ENCODE assay signal across 8 mouse cellular contexts in genomic region chr10:40882333-40882732, GRCm38 (mm10). TPM values are rescaled to one million over a fixed set of nuclear protein-coding genes. Genes with fewer than 3 reads are reported as not detected.
DNase-seq lines count a peak whose midpoint lies in the region; TF ChIP-seq lines count a peak whose summit lies in the region.

No protein-coding gene starts in this region.

- TF ChIP-seq EP300 in MEL (IDR thresholded peaks at IDR 0.05; ENCODE audit: low read depth in 1 of 2, low read length in 2 of 2) = no peak

- H3K9me3 ChIP-seq in MEL (replicated peaks; ENCODE audit: insufficient read depth, low read length) = no peaks in the 10 kb centered on the region

- no peaks in the 10 kb centered on the region for H3K27me3 ChIP-seq in MEL (ENCODE audit: control insufficient read depth in 1 of 2, insufficient read depth in 2 of 2, low read length in 2 of 2)

- peak overlapping the region; percentile 93 for H3K27ac ChIP-seq in gastrocnemius, adult 2 months
- peak overlapping the region; percentile 63 for H3K27ac ChIP-seq in MEL (ENCODE audit: control insufficient read depth, low read depth, low read length)
- H3K27ac ChIP-seq in macrophage = peak overlapping the region; percentile 66

- no peak for TF ChIP-seq POLR2A in MEL (IDR thresholded peaks at IDR 0.05; ENCODE audit: control insufficient read depth in 1 of 2, insufficient read depth in 1 of 2, low read depth in 1 of 2, low read length in 2 of 2, poor library complexity in 1 of 2)

- TF ChIP-seq RAD21 in MEL (IDR thresholded peaks at IDR 0.05; ENCODE audit: low read depth, low read length) = no peak

- H3K79me2 ChIP-seq in MEL (ENCODE audit: control insufficient read depth, insufficient read depth, low read length, poor library complexity) (peaks cover 40% of the 10 kb centered on the region), macrophage (ENCODE audit: inconsistent target) (peaks cover 56% of the 10 kb centered on the region)

- H3K9ac ChIP-seq in MEL (ENCODE audit: control insufficient read depth, low read depth, low read length, poor library complexity, severe bottlenecking) = peak overlapping the region; percentile 82

- peaks cover 4% of the 10 kb centered on the region in 2 experiments; a peak in 3 of 4 replicates for H3K4me1 ChIP-seq in MEL (ENCODE audit: control insufficient read depth in 1 of 2, insufficient read depth in 2 of 2, low read length in 2 of 2)

- 9% methylated on average over 9 of the region's 9 CpGs for WGBS in macrophage (ENCODE audit: missing documents)

- H3K4me3 ChIP-seq in gastrocnemius, adult 2 months = peak overlapping the region; percentile 88
- H3K4me3 ChIP-seq in MEL (ENCODE audit: control insufficient read depth in 1 of 2, insufficient read depth in 1 of 2, low read depth in 2 of 2, low read length in 2 of 2) = peak overlapping the region; percentile 94 to 99
- peak overlapping the region; percentile 100 for H3K4me3 ChIP-seq in macrophage (ENCODE audit: inconsistent target)

- intact Hi-C loops in gastrocnemius, adult 2 months (cut with DNase I) = loop anchor here (10.0 kb wide), 3 partner anchors 198 to 422 kb away; partner anchors contain the start of genes Ak9, Fig4 and Mettl24
- intact Hi-C loops in heart, postnatal 10 days (cut with DNase I) = loop anchor here (2.0 to 5.0 kb wide), 2 partner anchors 40 to 200 kb away; partner anchors contain the start of gene Mettl24

- H3K36me3 ChIP-seq in MEL (ENCODE audit: control insufficient read depth in 1 of 2, insufficient read depth in 2 of 2, low read length in 2 of 2) (peaks cover 2 to 14% of the 10 kb centered on the region in 2 experiments; a peak in 3 of 4 replicates), macrophage (ENCODE audit: inconsistent target) (no peaks in the 10 kb centered on the region)

- no peak for DNase-seq in gastrocnemius, adult 2 months
- DNase-seq in gastrocnemius, adult 18-20 months (ENCODE audit: low spot score) = no peak
- DNase-seq in MEL (ENCODE audit: low read depth, low spot score) = peak; percentile 70
- peak; percentile 7 to 17 for DNase-seq in heart, postnatal 10 days
- DNase-seq in layer of hippocampus, adult 11-12 months (ENCODE audit: low spot score) = no peak
- DNase-seq in kidney, postnatal 4 days = no peak
- DNase-seq in ovary, adult 18-20 months (ENCODE audit: low spot score) = no peak

- no peak for TF ChIP-seq CTCF in gastrocnemius, adult 2 months (IDR thresholded peaks at IDR 0.05)
- TF ChIP-seq CTCF in MEL (IDR thresholded peaks at IDR 0.05 in 2 of 3, conservative IDR thresholded peaks at IDR 0.05 in 1 of 3; ENCODE audit: control insufficient read depth in 1 of 3, insufficient read depth in 1 of 3, low read depth in 2 of 3, low read length in 3 of 3, poor library complexity in 1 of 3, severe bottlenecking in 1 of 3) = no peak

TF ChIP-seq in MEL, 35 proteins besides CTCF, POLR2A, EP300 and RAD21:
- TF ChIP-seq MYB (IDR thresholded peaks at IDR 0.05; ENCODE audit: low read depth, low read length) = no peak
- no peak for TF ChIP-seq GABPA (IDR thresholded peaks at IDR 0.05; ENCODE audit: low read depth, low read length)
- no peak for TF ChIP-seq ZMIZ1 (IDR thresholded peaks at IDR 0.05; ENCODE audit: low read depth, low read length)
- TF ChIP-seq ETS1 (IDR thresholded peaks at IDR 0.05; ENCODE audit: low read depth, low read length) = 0 out of 2 replicates have a peak, but pooled peaks have one; percentile 8
- no peak for TF ChIP-seq ZC3H11A (IDR thresholded peaks at IDR 0.05; ENCODE audit: low read depth, low read length)
- TF ChIP-seq BHLHE40 (IDR thresholded peaks at IDR 0.05; ENCODE audit: borderline replicate concordance, low read depth, low read length) = no peak
- TF ChIP-seq ZNF384 (IDR thresholded peaks at IDR 0.05; ENCODE audit: low read depth, low read length) = no peak
- peak; percentile 2; the same call in 1 of the 2 replicates for TF ChIP-seq SIN3A (IDR thresholded peaks at IDR 0.05; ENCODE audit: low read length)
- 0 out of 2 replicates have a peak, but pooled peaks have one; percentile 2 for TF ChIP-seq GATA1 (IDR thresholded peaks at IDR 0.05; ENCODE audit: low read depth, low read length)
- no peak for TF ChIP-seq SMC3 (IDR thresholded peaks at IDR 0.05; ENCODE audit: low read depth, low read length)
- TF ChIP-seq MAZ (IDR thresholded peaks at IDR 0.05; ENCODE audit: low read depth, low read length) = peak; percentile 29; the same call in 1 of the 2 replicates
- no peak for TF ChIP-seq CHD1 (IDR thresholded peaks at IDR 0.05; ENCODE audit: low read depth, low read length)
- TF ChIP-seq TAL1 (IDR thresholded peaks at IDR 0.05; ENCODE audit: low read length) = no peak
- no peak for TF ChIP-seq USF2 (IDR thresholded peaks at IDR 0.05; ENCODE audit: borderline replicate concordance in 1 of 2, insufficient read depth in 1 of 2, low read depth in 1 of 2, low read length in 2 of 2)

RNA-seq across cellular contexts. Expression of gene Cdc40, which starts 0.8 kb away (rescaled TPM):
- total RNA-seq in gastrocnemius, adult 2 months (2021) = 1 to 10 TPM; 6.3 to 8.3 TPM
- total RNA-seq in gastrocnemius, adult 18-20 months (2021) = 1 to 10 TPM; 6.5 to 7.4 TPM
- 11.9 and 12.8 TPM in 2 replicates for total RNA-seq in MEL (2012; rRNA removed)
- polyA plus RNA-seq in MEL (2012; ENCODE audit: insufficient read depth in 1 of 2, insufficient read length in 2 of 2, low read depth in 1 of 2, low replicate concordance in 2 of 2, missing spikeins in 1 of 2) = 10 to 100 TPM; 35.5 to 68.5 TPM
- total RNA-seq in heart, postnatal 10 days (2021) = 10 to 100 TPM; 18.4 to 21.1 TPM
- 10 to 100 TPM; 16.7 to 99.3 (median 68.5) TPM for total RNA-seq in macrophage (2018; cell fraction: chromatin; rRNA removed)
- total RNA-seq in macrophage (2018; cell fraction: cytosol; rRNA removed) = 10 to 100 TPM; 10.7 to 20.5 (median 16.8) TPM
- 10 to 100 TPM; 12.6 to 70.3 (median 37.5) TPM for total RNA-seq in macrophage (2018; cell fraction: nucleus; rRNA removed)
- polyA plus RNA-seq in macrophage (2018) = 15.2 to 17.8 TPM (median 16.7 TPM) in 3 replicates

RNA-seq across cellular contexts. Expression of gene Wasf1, which starts 0.9 kb away (rescaled TPM):
- total RNA-seq in gastrocnemius, adult 2 months (2021) = under 1 TPM; 0.38 to 0.61 TPM
- total RNA-seq in gastrocnemius, adult 18-20 months (2021) = under 1 TPM; 0.11 to 0.24 TPM
- total RNA-seq in MEL (2012; rRNA removed) = 1.6 and 2.0 TPM in 2 replicates
- polyA plus RNA-seq in MEL (2012; ENCODE audit: insufficient read depth in 1 of 2, insufficient read length in 2 of 2, low read depth in 1 of 2, low replicate concordance in 2 of 2, missing spikeins in 1 of 2) (10 to 100 TPM in 1 of 2 experiments, not detected in 1; 14.4 TPM), macrophage (2018) (not detected in 3 replicates)
- 1 to 10 TPM; 1.9 to 2.3 TPM for total RNA-seq in heart, postnatal 10 days (2021)
- under 1 TPM in 1 of 26 experiments, not detected in 25; 0.60 TPM for total RNA-seq in macrophage (2018; cell fraction: chromatin; rRNA removed)
- total RNA-seq in macrophage (2018; cell fraction: cytosol; rRNA removed) = not detected
- not detected for total RNA-seq in macrophage (2018; cell fraction: nucleus; rRNA removed)

Comparison
In these comparisons a context has a peak if more than half of its experiments do, and no peak if none do; other contexts are left out.
1. DNase-seq: peak in MEL (single experiment) and heart, postnatal 10 days (2 of 2); none in gastrocnemius, adult 2 months (single experiment), gastrocnemius, adult 18-20 months (single experiment), layer of hippocampus, adult 11-12 months (single experiment), kidney, postnatal 4 days (0 of 2) and ovary, adult 18-20 months (single experiment).
2. Peak in every context shown above with its lines, with median percentiles within 50 percentile points of each other: H3K27ac ChIP-seq and H3K4me3 ChIP-seq.